Mouse (Mus musculus): Measurements from ENCODE around the gene Slc4a10.

DNA sequence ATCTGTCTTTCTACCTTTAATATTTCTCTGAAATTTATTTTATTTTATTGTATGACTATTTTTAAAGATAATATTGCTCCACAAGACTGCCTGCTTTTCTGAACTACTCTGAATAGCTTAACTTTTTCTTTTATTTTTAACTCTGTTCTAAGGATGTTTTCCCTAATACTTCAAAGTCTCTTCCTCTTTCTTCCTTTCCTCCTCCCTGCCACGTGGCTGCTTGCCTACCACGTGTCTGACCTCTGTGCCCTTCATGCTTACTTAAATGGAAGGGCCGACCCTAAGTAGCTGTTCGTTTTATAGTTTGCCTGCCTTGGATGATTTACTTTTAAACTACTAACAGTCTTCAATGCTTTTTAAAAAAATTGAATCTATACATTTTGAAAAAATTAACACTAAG lies 225.6 kb downstream of the Slc4a10 start:
- no peak for TF ChIP-seq CTCF (IDR thresholded peaks at IDR 0.05; ENCODE audit: control insufficient read depth, insufficient read depth, low read length)
- no peak for TF ChIP-seq POLR2A (IDR thresholded peaks at IDR 0.05; ENCODE audit: borderline replicate concordance, control insufficient read depth, low read depth, low read length)

All from bone marrow, adult 2 months (tissue).